Mouse (Mus musculus) forebrain, embryonic 12.5 days (tissue): Measurements from ENCODE around the gene Ppp4c. TPM values are rescaled to one million over a fixed set of nuclear protein-coding genes. Genes with fewer than 3 reads are reported as not detected.

Experiments
- ATAC-seq: fragments of 200-750 bp; cut with Nextera tagmentation; 2 replicates; pipeline ENCODE4 v1.8.0; 2017; ENCODE audit warnings: moderate TSS enrichment; ENCODE audit not compliant: low FRiP score
- H3K27ac ChIP-seq: fragments of 300-500 bp; sonication (generic); 2 replicates; pipeline ENCODE4 v1.5.1; 2016; ENCODE audit warnings: mild to moderate bottlenecking
- H3K27me3 ChIP-seq: fragments of 300-500 bp; sonication (generic); 2 replicates; pipeline ENCODE4 v1.6.1; 2016; ENCODE audit warnings: mild to moderate bottlenecking
- H3K36me3 ChIP-seq: fragments of 300-500 bp; sonication (generic); replicated peaks from 2 replicates; pipeline ENCODE4 v1.6.1; 2016; ENCODE audit warnings: mild to moderate bottlenecking
- H3K4me1 ChIP-seq: fragments of 300-500 bp; sonication (generic); 2 replicates; pipeline ENCODE4 v1.6.1; 2016
- H3K4me2 ChIP-seq: fragments of 300-500 bp; sonication (generic); 2 replicates; pipeline ENCODE4 v1.6.1; 2016; ENCODE audit warnings: mild to moderate bottlenecking, moderate library complexity
- H3K4me3 ChIP-seq: fragments of 300-500 bp; sonication (generic); replicated peaks from 2 replicates; pipeline ENCODE4 v1.5.1; 2016; ENCODE audit warnings: mild to moderate bottlenecking
- H3K9ac ChIP-seq: fragments of 300-500 bp; sonication (generic); 2 replicates; pipeline ENCODE4 v1.6.1; 2016; ENCODE audit warnings: mild to moderate bottlenecking
- H3K9me3 ChIP-seq: fragments of 300-500 bp; sonication (generic); 2 replicates; pipeline ENCODE4 v1.6.1; 2016
- WGBS: fragments of 180-500 bp; shearing (Covaris S2); methylation state at CpG from one replicate; pipeline ENCODE4 v1.1.7; 2016; 5-methylcytosine and 5-hydroxymethylcytosine counted together
- polyA plus RNA-seq: library from polyadenylated mRNA; unstranded; fragments of >200 nt; fragmentation: Nextera tagmentation; extraction: Ambion mirVana; gene quantifications from 2 replicates; pipeline ENCODE4 v1.2.1, GENCODE M21; 2016

Gene Ppp4c
- 310 and 320 TPM in 2 replicates for polyA plus RNA-seq

GRCm38 (mm10) chr7:126791851-126792720 is at the start of gene Ppp4c:
Gene Ppp4c, minus strand, starts transcription at chr7:126792496.
- under 1% methylated on average over 73 of the region's 83 CpGs for WGBS
- Histone ChIP-seq H3K4me2 (peak within 1 kb of the TSS; percentile 57), H3K4me3 (peak within 1 kb of the TSS; percentile 90), H3K9ac (peak within 1 kb of the TSS; percentile 93), H3K36me3 (peaks cover 64% of the 10 kb centered on the region), H3K4me1 (peaks cover 34% of the 10 kb centered on the region), H3K27ac (peak within 1 kb of the TSS; percentile 96), H3K9me3 (no peaks in the 10 kb centered on the region), H3K27me3 (no peaks in the 10 kb centered on the region)
- ATAC-seq: peak; percentile 94

GRCm38 (mm10) chr7:126833294-126833693 is 41.0 kb upstream of the Ppp4c start:
- H3K4me3 ChIP-seq: no peak overlapping the region
- WGBS: 100% methylated on average over 1 of the region's 1 CpGs
- H3K27me3 ChIP-seq: peaks cover 10% of the 10 kb centered on the region
- H3K27ac ChIP-seq: no peak overlapping the region
- H3K4me2 ChIP-seq: no peak overlapping the region
- H3K9ac ChIP-seq: no peak overlapping the region
- H3K36me3 ChIP-seq: no peaks in the 10 kb centered on the region
- H3K4me1 ChIP-seq: peaks cover 19% of the 10 kb centered on the region
- no peak for ATAC-seq
- no peaks in the 10 kb centered on the region for H3K9me3 ChIP-seq

GRCm38 (mm10) chr7:126832036-126832598 is 39.8 kb upstream of the Ppp4c start:
- peak; percentile 87 for ATAC-seq
- no peaks in the 10 kb centered on the region for H3K9me3 ChIP-seq
- H3K4me2 ChIP-seq: peak overlapping the region; percentile 54
- peak overlapping the region; percentile 44; the same call in 1 of the 2 replicates for H3K9ac ChIP-seq
- H3K4me1 ChIP-seq: peaks cover 19% of the 10 kb centered on the region
- under 1% methylated on average over 21 of the region's 21 CpGs for WGBS
- H3K27me3 ChIP-seq: peaks cover 10% of the 10 kb centered on the region
- no peaks in the 10 kb centered on the region for H3K36me3 ChIP-seq
- peak overlapping the region; percentile 35 for H3K4me3 ChIP-seq
- peak overlapping the region; percentile 50; the same call in 1 of the 2 replicates for H3K27ac ChIP-seq

- no peaks in the 10 kb centered on the region for H3K9me3 ChIP-seq
- H3K4me3 ChIP-seq: peak within 1 kb of the TSS; percentile 35
- H3K9ac ChIP-seq: peak within 1 kb of the TSS; percentile 44; the same call in 1 of the 2 replicates
- H3K27ac ChIP-seq: peak within 1 kb of the TSS; percentile 50; the same call in 1 of the 2 replicates
- WGBS: 53% methylated on average over 5 of the region's 5 CpGs
- no peaks in the 10 kb centered on the region for H3K36me3 ChIP-seq
- peak within 1 kb of the TSS; percentile 54 for H3K4me2 ChIP-seq
- H3K27me3 ChIP-seq: peaks cover 10% of the 10 kb centered on the region
- ATAC-seq: no peak
- peaks cover 19% of the 10 kb centered on the region for H3K4me1 ChIP-seq
Measured at GRCm38 (mm10) chr7:126831539-126831938, 39.2 kb upstream of the Ppp4c start, which contains the start of gene 4930451I11Rik. Gene 4930451I11Rik, minus strand, starts transcription at chr7:126831639.

- Histone ChIP-seq H3K4me2 (no peak overlapping the region), H3K4me1 (peaks cover 50% of the 10 kb centered on the region), H3K9ac (no peak overlapping the region), H3K27ac (no peak overlapping the region), H3K4me3 (no peak overlapping the region), H3K27me3 (peaks cover 23% of the 10 kb centered on the region; the same call in 1 of the 2 replicates), H3K9me3 (no peaks in the 10 kb centered on the region), H3K36me3 (no peaks in the 10 kb centered on the region)
- 76% methylated on average over 5 of the region's 5 CpGs for WGBS
- no peak for ATAC-seq
Measured at GRCm38 (mm10) chr7:126825952-126826351, 33.7 kb upstream of the Ppp4c start.

GRCm38 (mm10) chr7:126825403-126825802 is 33.1 kb upstream of the Ppp4c start:
- peaks cover 50% of the 10 kb centered on the region for H3K4me1 ChIP-seq
- H3K4me3 ChIP-seq: no peak overlapping the region
- WGBS: 21% methylated on average over 8 of the region's 8 CpGs
- H3K9ac ChIP-seq: no peak overlapping the region
- peaks cover 23% of the 10 kb centered on the region; the same call in 1 of the 2 replicates for H3K27me3 ChIP-seq
- H3K9me3 ChIP-seq: no peaks in the 10 kb centered on the region
- no peak for ATAC-seq
- no peaks in the 10 kb centered on the region for H3K36me3 ChIP-seq
- no peak overlapping the region for H3K27ac ChIP-seq
- 0 out of 2 replicates have a peak overlapping the region, but pooled peaks have one; percentile 85 for H3K4me2 ChIP-seq

- Histone ChIP-seq H3K4me2 (peak overlapping the region; percentile 85), H3K9me3 (no peaks in the 10 kb centered on the region), H3K36me3 (no peaks in the 10 kb centered on the region), H3K4me3 (peak overlapping the region; percentile 63), H3K27me3 (peaks cover 16% of the 10 kb centered on the region; the same call in 1 of the 2 replicates), H3K9ac (peak overlapping the region; percentile 86), H3K4me1 (peaks cover 39% of the 10 kb centered on the region), H3K27ac (peak overlapping the region; percentile 82)
- peak; percentile 42; the same call in 1 of the 2 replicates for ATAC-seq
- WGBS: 14% methylated on average over 10 of the region's 10 CpGs
Measured at GRCm38 (mm10) chr7:126823940-126824339, 31.6 kb upstream of the Ppp4c start.

- H3K27me3 ChIP-seq: peaks cover 16% of the 10 kb centered on the region; the same call in 1 of the 2 replicates
- under 1% methylated on average over 16 of the region's 19 CpGs for WGBS
- peak overlapping the region; percentile 63 for H3K4me3 ChIP-seq
- peak overlapping the region; percentile 85 for H3K4me2 ChIP-seq
- H3K9ac ChIP-seq: peak overlapping the region; percentile 86
- no peaks in the 10 kb centered on the region for H3K9me3 ChIP-seq
- H3K36me3 ChIP-seq: no peaks in the 10 kb centered on the region
- peak; percentile 84 for ATAC-seq
- peak overlapping the region; percentile 82 for H3K27ac ChIP-seq
- H3K4me1 ChIP-seq: peaks cover 39% of the 10 kb centered on the region
Measured at GRCm38 (mm10) chr7:126823202-126823711, 31.0 kb upstream of the Ppp4c start.

GRCm38 (mm10) chr7:126822741-126823140 is 30.4 kb upstream of the Ppp4c start:
- Histone ChIP-seq H3K36me3 (no peaks in the 10 kb centered on the region), H3K4me2 (peak overlapping the region; percentile 85), H3K9me3 (no peaks in the 10 kb centered on the region), H3K9ac (peak overlapping the region; percentile 86), H3K27ac (peak overlapping the region; percentile 82), H3K27me3 (peaks cover 16% of the 10 kb centered on the region; the same call in 1 of the 2 replicates), H3K4me1 (peaks cover 39% of the 10 kb centered on the region), H3K4me3 (peak overlapping the region; percentile 63)
- 13% methylated on average over 9 of the region's 9 CpGs for WGBS
- peak; percentile 12 for ATAC-seq

GRCm38 (mm10) chr7:126821835-126822511 is 29.7 kb upstream of the Ppp4c start:
- Histone ChIP-seq H3K27ac (peak overlapping the region; percentile 82), H3K36me3 (no peaks in the 10 kb centered on the region), H3K27me3 (peaks cover 16% of the 10 kb centered on the region; the same call in 1 of the 2 replicates), H3K9ac (peak overlapping the region; percentile 86; the same call in 1 of the 2 replicates), H3K4me1 (peaks cover 39% of the 10 kb centered on the region), H3K4me2 (peak overlapping the region; percentile 85), H3K4me3 (no peak overlapping the region), H3K9me3 (no peaks in the 10 kb centered on the region)
- peak; percentile 39; the same call in 1 of the 2 replicates for ATAC-seq
- WGBS: 22% methylated on average over 7 of the region's 7 CpGs

- ATAC-seq: no peak
- Histone ChIP-seq H3K4me1 (peaks cover 19% of the 10 kb centered on the region), H3K36me3 (no peaks in the 10 kb centered on the region), H3K9ac (no peak overlapping the region), H3K27ac (no peak overlapping the region), H3K4me3 (no peak overlapping the region), H3K4me2 (no peak overlapping the region), H3K27me3 (peaks cover 13% of the 10 kb centered on the region; the same call in 1 of the 2 replicates), H3K9me3 (no peaks in the 10 kb centered on the region)
- 38% methylated on average over 1 of the region's 1 CpGs for WGBS
Measured at GRCm38 (mm10) chr7:126818818-126819217, 26.5 kb upstream of the Ppp4c start.
